22 mouse cellular contexts compared by ENCODE assay signal in genomic region chr6:54080518-54081285, GRCm38 (mm10). TPM values are rescaled to one million over a fixed set of nuclear protein-coding genes. Genes with fewer than 3 reads are reported as not detected.
DNase-seq lines count a peak whose midpoint lies in the region; ATAC-seq lines count a peak whose summit lies in the region.
"Had no signal": no experiment of that assay in that cellular context is flagged by ENCODE, and none has a peak within 500 bp of the region (broad histone marks: within the 10 kb centered on the region; RNA-seq: fewer than 3 reads in every experiment).

No protein-coding gene starts in this region.

- 85% methylated on average over 15 of the region's 15 CpGs for WGBS in heart, embryonic 11.5 days (ENCODE audit: insufficient replicate concordance)

- no peak overlapping the region for H3K4me3 ChIP-seq in heart, embryonic 11.5 days (ENCODE audit: low read depth, low read length)
- H3K4me3 ChIP-seq: embryonic facial prominence, embryonic 15.5 days; erythroblast, embryonic 14.5 days; forebrain, embryonic 10.5 days; hindbrain, embryonic 10.5 days; intestine, embryonic 15.5 days had no signal

- H3K36me3 ChIP-seq in heart, embryonic 11.5 days (ENCODE audit: control insufficient read depth, insufficient read depth, low read length) = no peaks in the 10 kb centered on the region
- H3K36me3 ChIP-seq: embryonic facial prominence, embryonic 15.5 days; forebrain, embryonic 10.5 days; G1E; hindbrain, embryonic 10.5 days; intestine, embryonic 15.5 days had no signal

- H3K27me3 ChIP-seq in heart, embryonic 11.5 days (ENCODE audit: control insufficient read depth, insufficient read depth, low read length) = no peaks in the 10 kb centered on the region
- H3K27me3 ChIP-seq: embryonic facial prominence, embryonic 15.5 days; intestine, embryonic 15.5 days had no signal

- H3K27ac ChIP-seq in heart, embryonic 11.5 days (ENCODE audit: low read depth, low read length) = no peak overlapping the region
- H3K27ac ChIP-seq: embryonic facial prominence, embryonic 15.5 days; forebrain, embryonic 10.5 days; hindbrain, embryonic 10.5 days; hindbrain, embryonic 14.5 days; intestine, embryonic 15.5 days had no signal

- no peak overlapping the region for H3K9ac ChIP-seq in heart, embryonic 11.5 days (ENCODE audit: low read depth, low read length)
- H3K9ac ChIP-seq: embryonic facial prominence, embryonic 15.5 days; hindbrain, embryonic 14.5 days; intestine, embryonic 15.5 days had no signal

- DNase-seq in cerebellum, adult 11-12 months = peak; percentile 67
- no peak for DNase-seq in cerebellum, adult 9-10 months
- peak; percentile 39 to 62 for DNase-seq in cerebellum, postnatal 14 days
- no peak for DNase-seq in cerebellum, adult 8-10 months
- peak; percentile 53 to 55 for DNase-seq in heart, adult 18-20 months
- peak; percentile 48 for DNase-seq in ovary, adult 18-20 months (ENCODE audit: low spot score)
- DNase-seq in ovary, postnatal 36 days (ENCODE audit: low spot score) = no peak
- DNase-seq: adrenal gland, adult 8-10 months; adrenal gland, postnatal 36 days; B cell, adult 2 months; embryo, embryonic 11 days; kidney, adult 18-20 months had no signal

- no peak overlapping the region for H3K4me2 ChIP-seq in heart, embryonic 11.5 days
- H3K4me2 ChIP-seq: embryonic facial prominence, embryonic 15.5 days; hindbrain, embryonic 14.5 days; intestine, embryonic 15.5 days had no signal

- no peaks in the 10 kb centered on the region for H3K9me3 ChIP-seq in heart, embryonic 11.5 days (replicated peaks; ENCODE audit: control insufficient read depth, low read length)
- H3K9me3 ChIP-seq: embryonic facial prominence, embryonic 15.5 days; forebrain, embryonic 10.5 days; hindbrain, embryonic 10.5 days; intestine, embryonic 15.5 days had no signal

- ATAC-seq in heart, embryonic 11.5 days (replicated peaks; ENCODE audit: insufficient number of reproducible peaks, low FRiP score, low TSS enrichment) = no peak
- ATAC-seq: CD4-positive, CD25-positive, alpha-beta regulatory T cell, adult 4 months; forebrain, embryonic 14.5 days; intestine, embryonic 15.5 days had no signal

- peaks cover 10% of the 10 kb centered on the region; the same call in 1 of the 2 replicates for H3K4me1 ChIP-seq in heart, embryonic 11.5 days (ENCODE audit: control insufficient read depth, insufficient read depth, low read length)
- H3K4me1 ChIP-seq: embryonic facial prominence, embryonic 15.5 days; intestine, embryonic 15.5 days had no signal

RNA-seq across cellular contexts. Expression of gene Chn2, which starts 41.3 kb away (rescaled TPM):
- 1 to 10 TPM; 2.7 to 3.3 TPM for total RNA-seq in heart, adult 18-20 months (2021)
- 5.9 and 6.2 TPM in 2 replicates for polyA plus RNA-seq in heart, embryonic 11.5 days (2014; fragmentation: Nextera tagmentation; extraction: Ambion mirVana)
- polyA plus RNA-seq: erythroblast, embryonic 14.5 days; G1E had no signal

Comparison
In these comparisons a context has a peak if more than half of its experiments do, and no peak if none do; other contexts are left out.
1. DNase-seq: peak in cerebellum, adult 11-12 months (single experiment), cerebellum, postnatal 14 days (2 of 2), heart, adult 18-20 months (2 of 2) and ovary, adult 18-20 months (single experiment); none in cerebellum, adult 9-10 months (single experiment), cerebellum, adult 8-10 months (single experiment) and ovary, postnatal 36 days (single experiment).